Mouse (Mus musculus) brain, embryonic 14.5 days (tissue): ENCODE measurements around the gene Fads2. TPM values are rescaled to one million over a fixed set of nuclear protein-coding genes. Genes with fewer than 3 reads are reported as not detected.

ENCODE experiments used
- DNase-seq: peaks from one replicate; pipeline ENCODE4 v3.0.0-alpha.2; 2011; ENCODE audit warnings: low read depth
- CTCF ChIP-seq: fragments of 200-500 bp; IDR thresholded peaks from 2 replicates; pipeline ENCODE4 v1.5.1; 2012; ENCODE audit warnings: inconsistent platforms, mild to moderate bottlenecking, moderate library complexity, borderline replicate concordance; ENCODE audit not compliant: insufficient read depth, insufficient read length; ENCODE audit errors: extremely low read depth
- POLR2A ChIP-seq: fragments of 200-500 bp; IDR thresholded peaks from 2 replicates; pipeline ENCODE4 v1.6.1; 2012; ENCODE audit warnings: mild to moderate bottlenecking, inconsistent platforms, borderline replicate concordance; ENCODE audit not compliant: poor library complexity, insufficient read depth, insufficient read length, severe bottlenecking; ENCODE audit errors: extremely low read depth
- polyA plus RNA-seq: library from polyadenylated mRNA; depleted of rRNA; stranded (reverse); fragments of >200 nt; gene quantifications from 2 replicates; pipeline ENCODE4 v1.2.3, GENCODE M21; 2012

Fads2 gene
- polyA plus RNA-seq, 1 experiment, result 216 TPM

DNA sequence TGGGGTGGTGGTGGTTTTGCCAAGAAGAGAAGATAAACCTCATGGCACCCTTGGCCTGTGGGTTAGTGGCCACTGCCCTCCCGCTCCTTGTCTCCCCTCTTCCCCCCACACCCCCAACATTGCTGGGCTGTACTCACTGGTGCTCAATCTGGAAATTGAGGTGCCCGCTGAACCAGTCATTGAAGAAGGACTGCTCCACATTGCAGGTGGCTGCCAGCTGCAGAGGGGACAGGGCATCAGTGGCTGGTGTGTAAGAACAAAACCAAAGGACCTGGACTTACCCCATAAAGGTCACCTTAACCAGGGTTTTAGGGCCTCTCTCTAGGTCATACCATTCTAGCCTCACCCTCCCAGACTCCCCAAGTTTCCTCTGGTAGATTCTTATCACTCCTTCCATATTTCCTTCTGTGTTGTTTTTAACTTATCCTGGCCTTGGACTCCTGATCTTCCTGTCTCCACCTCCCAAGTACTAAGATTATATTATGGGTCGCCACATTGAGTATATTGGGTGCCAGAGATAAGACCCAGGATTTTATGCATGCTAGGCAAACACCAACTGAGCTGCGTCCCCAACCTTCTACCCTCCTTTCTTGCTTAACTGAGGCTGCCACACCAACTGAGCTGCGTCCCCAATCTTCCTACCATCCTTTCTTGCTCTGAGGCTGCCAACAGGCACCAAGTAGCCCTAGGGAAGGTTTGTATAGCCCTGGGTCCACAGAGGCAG is 35.9 kb downstream of the Fads2 start:
- DNase-seq, result no peak
- TF ChIP-seq POLR2A, result no peak
- no peak for TF ChIP-seq CTCF

DNA sequence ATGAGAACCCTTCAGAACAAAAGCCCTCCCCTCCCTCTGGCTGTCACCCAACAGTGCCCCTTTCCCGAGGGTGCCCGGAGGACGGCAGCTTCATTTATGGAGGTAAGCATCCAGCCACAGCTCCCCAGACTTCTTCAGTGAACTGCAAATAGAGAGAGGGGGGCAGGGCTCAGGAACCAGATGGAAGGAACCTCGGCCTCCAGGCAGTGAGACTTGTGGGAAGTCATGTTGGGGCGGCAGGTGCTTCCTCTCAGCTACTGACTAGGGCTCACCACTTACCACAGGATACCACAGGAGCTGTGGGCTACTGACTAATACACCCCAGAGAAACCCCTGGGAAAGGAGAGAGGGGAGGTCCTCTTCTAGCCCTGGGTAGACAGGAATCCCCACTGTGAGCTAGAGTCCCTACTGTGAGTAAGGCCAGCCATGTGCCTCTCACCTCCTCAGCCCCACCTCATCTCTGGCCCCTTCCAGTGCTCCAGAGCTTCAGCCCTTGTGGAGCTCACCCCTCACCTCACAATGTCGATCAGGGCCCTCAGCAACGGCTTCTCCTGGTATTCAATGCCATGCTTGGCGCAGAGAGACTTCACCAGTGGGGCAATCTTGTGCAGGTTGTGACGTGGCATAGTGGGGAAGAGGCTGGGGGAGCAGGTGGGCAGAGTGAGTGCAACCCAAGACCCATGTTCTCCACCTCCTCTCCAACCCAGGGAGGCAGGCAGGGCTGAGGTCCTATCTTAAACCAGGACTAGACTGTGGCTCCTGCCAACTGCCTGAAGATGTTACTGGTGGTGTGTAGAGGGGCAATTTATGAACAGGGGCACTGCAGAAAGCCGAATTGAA is 37.2 kb downstream of the Fads2 start:
- peak; percentile 54 for DNase-seq

DNA sequence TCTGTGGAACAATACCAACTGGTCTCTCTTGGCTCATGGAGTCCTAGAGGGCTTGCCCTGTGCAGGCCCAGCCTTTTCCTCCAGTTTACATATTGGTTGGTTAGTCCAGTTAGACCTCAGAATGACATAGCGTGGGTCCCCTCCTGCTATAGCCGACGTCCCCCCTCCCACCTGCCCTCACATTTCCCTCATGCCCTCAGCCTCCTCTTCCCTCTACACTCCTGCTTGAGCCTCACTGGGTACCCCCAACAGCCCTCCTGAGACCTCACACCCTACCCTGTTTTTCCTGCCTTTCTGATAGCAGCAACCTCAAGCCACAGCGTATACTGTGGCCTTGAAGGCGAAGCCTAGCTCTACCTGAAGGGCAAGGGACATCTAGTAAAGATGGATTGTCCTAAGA is 38.7 kb downstream of the Fads2 start:
- TF ChIP-seq POLR2A (no peak), CTCF (no peak)
- DNase-seq, result no peak

More for the DNA sequence above, 37.2 kb downstream of the Fads2 start:
- no peak for TF ChIP-seq CTCF
- no peak for TF ChIP-seq POLR2A

DNA sequence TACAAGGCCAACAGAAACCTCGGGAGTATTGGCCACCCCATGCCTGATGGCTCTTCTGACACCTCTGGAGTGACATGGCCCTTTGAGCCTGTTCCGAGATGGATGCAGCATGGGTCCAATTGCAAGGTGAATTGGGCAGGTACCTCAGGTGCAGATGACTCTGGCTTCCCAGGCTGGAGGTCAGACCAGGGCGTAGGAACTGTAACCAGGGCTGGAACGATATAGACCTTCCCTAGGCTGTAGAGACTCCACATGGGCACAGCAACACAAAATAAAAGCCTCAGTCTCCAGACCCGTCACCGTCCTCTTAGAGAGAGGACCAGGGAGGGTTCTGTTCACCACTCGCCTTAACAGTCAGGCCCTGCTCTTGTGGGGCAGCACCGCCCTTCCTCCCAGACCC is 39.3 kb downstream of the Fads2 start:
- no peak for DNase-seq

DNA sequence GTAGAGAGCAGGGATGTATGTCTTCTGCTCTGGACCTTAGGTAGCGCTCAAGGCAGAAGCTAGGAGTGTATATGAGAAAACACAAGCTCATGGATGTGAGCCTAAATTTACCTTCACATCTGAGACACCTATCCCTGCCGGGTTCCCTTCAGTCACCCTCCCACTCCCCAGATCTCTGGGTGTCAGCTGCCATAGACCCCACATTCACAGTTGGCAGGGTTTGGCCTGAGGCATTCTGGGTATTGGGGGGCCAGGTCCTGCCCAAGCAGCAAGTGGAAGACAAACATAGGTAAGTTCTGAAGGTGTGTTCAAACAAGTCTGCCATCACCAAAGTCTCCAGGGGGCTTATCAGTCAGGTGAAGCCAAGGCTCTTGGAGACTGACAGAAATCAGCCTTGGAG is 39.9 kb downstream of the Fads2 start:
- DNase-seq, result no peak
- TF ChIP-seq POLR2A, result no peak
- no peak for TF ChIP-seq CTCF

More for the DNA sequence above, 39.3 kb downstream of the Fads2 start:
- TF ChIP-seq CTCF (no peak), POLR2A (no peak)

DNA sequence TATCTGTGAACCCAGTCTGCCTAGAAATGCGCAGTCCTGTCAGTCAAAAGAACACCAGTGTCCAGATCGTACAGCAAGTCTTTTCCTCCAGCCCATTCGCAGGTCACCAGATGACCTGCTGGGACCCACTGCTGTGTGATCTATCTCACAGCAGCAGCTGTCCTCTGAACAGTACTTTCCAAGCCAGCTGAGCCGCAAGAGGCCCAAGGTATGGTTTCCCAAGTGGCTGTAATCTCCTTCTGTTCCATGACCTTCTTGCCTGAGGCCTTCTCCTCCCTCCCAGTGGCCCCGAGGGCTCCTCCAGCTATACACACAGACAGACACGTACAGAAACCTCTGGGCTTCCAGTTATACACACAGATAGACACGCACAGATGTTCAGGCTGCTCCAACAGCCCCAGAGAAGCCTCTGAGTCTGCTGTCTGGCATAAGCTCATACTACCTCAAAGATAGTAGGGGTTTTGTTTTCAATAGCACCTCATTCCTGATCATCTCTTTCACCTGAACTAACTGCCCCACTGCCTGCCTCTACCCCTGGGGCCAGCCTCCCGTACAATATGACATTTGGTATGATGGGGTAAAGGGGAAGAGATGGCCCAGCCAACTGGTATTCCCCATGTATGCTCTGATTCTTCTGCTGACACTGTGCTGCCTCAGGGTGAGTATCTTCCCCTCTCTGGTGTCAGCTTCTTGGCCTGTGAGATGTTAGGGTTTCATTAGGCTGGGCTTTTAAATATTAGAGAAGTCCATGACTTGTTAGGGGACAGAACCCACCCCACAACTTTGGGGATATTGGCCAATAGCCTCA is 40.6 kb downstream of the Fads2 start:
- TF ChIP-seq POLR2A (no peak), CTCF (no peak)
- DNase-seq, result no peak

DNA sequence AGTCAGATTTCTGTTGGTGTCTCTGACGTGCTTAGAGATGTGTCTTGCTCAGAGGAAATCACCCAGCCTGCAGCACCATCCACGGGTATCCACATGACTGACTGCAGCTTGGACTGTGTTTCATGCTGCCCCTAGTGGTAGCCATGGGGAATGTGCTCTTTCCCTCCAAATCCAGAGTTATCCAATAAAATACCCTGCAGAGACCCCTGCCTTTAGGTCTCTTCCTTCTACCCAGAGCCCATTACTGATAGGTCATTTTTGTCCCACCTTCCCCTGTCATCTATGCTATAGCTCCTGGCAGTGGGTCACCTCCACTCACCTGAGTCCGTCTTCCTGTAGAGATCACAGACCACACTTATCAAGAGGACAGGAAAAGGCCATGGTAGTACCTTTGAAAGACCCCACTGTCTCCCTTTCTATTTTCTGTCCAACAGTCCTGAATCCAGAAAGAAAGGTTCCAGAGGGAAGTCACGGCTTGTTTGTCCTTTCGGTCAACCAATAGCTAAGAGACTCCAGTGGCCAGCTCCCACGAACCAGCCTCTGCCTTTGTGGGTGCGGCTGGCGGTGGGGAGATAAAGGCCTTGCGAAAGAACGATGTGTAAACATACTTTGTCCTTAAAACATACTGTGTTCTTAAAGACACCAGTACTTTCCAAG is 41.5 kb downstream of the Fads2 start:
- TF ChIP-seq CTCF (peak; percentile 87), POLR2A (no peak)
- DNase-seq, result peak; percentile 77

DNA sequence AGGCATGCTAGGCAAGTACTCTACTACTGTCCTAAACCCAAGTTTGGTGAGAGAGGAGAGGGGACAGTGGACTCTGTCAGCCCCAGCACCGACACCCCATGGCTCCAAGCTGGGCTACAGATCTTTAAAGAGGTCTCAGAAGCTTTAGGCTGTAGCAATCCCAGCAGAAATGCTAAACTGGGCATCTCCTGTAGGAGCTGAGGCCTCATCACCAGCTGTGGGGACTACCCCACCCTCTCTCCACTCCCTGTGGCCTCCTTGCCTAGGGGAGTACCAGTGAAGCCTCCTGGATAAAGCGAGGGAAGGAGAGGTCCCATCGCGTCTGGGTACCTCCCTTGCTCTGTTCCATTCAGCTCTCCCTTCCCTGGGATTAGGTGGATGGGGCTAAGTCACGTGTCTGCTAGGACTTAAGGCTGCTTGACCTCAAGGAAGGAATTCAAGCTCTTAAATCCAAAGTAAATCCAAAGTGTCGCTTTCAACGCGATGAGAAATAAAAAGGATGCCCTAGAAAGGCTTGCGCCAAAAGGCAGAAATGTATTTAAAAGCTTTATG is 42.6 kb downstream of the Fads2 start:
- TF ChIP-seq CTCF, result no peak
- no peak for TF ChIP-seq POLR2A
- no peak for DNase-seq

DNA sequence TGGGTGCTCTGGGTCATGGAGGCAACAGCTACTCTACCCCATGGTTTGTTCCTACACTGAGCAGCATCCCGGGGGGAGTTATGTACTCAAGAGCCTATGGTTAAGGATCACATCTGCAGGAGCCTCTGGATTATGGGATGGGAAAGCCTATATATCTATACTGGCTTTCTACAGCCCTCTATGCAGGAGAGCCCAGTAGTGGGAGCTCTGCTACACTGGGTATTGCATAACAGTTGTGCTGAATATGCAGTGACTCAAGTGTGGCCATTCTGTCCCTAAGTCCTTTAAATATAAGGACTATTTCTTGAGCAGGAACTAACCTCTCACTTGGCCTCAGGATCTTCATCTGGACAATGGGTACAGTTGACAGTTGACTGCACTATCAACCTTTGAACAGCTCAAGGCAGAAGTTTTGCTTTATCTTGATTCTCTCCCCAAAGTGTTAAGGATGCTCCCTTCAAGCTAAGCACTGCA is 43.2 kb downstream of the Fads2 start:
- TF ChIP-seq POLR2A (no peak), CTCF (no peak)

DNA sequence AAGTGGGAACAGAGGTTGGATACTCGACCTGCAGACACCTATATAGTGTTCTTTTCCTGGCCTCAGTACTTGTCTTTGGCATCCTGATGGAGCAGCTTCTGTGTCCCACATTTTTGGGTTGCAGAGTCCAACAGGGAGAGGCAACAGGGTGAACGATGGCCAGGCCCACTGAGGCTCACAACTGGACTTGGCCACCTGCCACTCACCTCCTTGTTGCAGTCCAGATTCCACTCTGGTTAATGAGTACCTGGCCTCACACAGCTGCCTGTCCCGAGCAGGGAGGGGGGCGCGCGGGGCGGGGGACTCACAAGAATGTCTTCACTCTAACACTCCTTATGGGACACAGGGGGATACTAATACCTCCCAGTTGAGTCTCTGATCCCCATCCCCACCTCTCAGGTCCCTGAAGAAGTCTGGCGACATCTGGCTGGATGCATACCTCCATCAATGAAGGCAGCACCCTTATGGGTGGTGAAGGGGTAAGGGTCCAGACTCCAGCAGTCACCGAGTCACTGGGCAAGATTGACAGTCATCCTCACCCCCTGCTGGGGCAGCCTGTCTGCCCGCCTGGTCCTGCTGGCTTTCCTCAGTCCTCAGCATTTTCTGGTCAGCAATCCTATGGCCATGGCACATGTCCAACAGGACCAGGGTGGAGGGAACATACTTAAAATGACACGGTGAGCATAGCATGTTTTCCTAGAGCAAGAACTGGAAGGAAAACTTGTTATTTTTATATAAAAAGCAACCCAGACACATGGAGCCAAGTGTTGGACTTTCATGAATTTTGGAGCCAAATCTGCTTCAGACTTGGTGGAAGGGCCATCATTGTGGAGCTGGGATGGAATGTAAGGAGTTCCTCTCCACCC is 43.8 kb downstream of the Fads2 start:
- DNase-seq, result no peak
- no peak for TF ChIP-seq POLR2A
- no peak for TF ChIP-seq CTCF

More for the DNA sequence above, 43.2 kb downstream of the Fads2 start:
- DNase-seq, result no peak

DNA sequence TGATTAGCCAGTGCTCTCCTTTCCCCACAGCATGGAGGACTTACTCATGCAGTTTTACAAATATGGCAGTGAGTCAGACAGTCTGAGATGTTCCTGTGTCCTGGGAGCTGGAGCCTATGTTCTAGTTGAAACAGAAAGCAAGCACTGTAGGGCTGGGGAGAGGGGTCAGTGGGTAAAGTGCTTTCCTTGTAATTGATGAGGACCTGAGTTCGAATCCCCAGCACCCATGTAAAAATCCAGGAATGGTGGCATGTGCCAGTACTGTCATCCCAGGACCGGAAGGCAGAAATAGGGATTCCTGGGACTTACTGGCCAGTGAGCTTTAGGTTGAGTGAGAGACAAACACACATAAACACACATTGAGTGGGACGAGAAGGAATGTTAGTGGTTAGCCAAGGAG is 44.9 kb downstream of the Fads2 start:
- no peak for DNase-seq
- TF ChIP-seq POLR2A (no peak), CTCF (no peak)
